Mouse (Mus musculus): ENCODE measurements around the gene Kremen2.

DNA sequence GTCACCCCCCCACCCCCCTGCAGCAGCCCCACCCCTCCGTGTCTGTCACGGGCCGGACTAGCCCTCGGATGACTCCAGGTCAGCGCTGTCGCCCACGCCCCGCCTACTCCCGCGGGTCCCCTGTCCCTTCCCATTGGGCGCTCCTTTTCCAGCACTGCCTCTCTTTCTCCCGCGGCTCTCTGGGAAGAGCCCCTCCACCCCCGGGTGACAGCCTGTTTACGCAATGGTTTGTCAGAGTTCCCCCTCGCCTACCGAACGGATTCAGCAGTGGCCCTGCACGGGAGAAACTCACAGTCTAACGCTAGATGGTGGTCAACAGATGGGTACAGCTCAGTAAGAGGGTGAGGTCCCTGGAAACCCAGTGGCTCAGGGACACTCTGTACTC, 18.9 kb downstream of the Kremen2 start:
- TF ChIP-seq GATA1 (IDR thresholded peaks at IDR 0.05; ENCODE audit: low read length) (no peak), TAL1 (IDR thresholded peaks at IDR 0.05; ENCODE audit: low read length) (no peak)
